Mouse (Mus musculus): ENCODE results near the gene Ltbp1. TPM values are rescaled to one million over a fixed set of nuclear protein-coding genes. Genes with fewer than 3 reads are reported as not detected.

The Ltbp1 gene
- polyA plus RNA-seq, 1 experiment from 2014 or later = 4.2 TPM

- ATAC-seq (replicated peaks; ENCODE audit: low FRiP score) (no peak), DNase-seq (ENCODE audit: low spot score) (no peak)
- 72% methylated on average over 5 of the region's 5 CpGs for WGBS
- no peaks in the 10 kb centered on the region for H3K36me3 ChIP-seq (ENCODE audit: control insufficient read depth, insufficient read depth, low read length)
- no peaks in the 10 kb centered on the region for H3K27me3 ChIP-seq (ENCODE audit: control insufficient read depth, insufficient read depth, low read length)
- H3K9me3 ChIP-seq (ENCODE audit: control insufficient read depth, low read length) = no peaks in the 10 kb centered on the region
- H3K27ac ChIP-seq (ENCODE audit: low read depth, low read length) = no peak overlapping the region
- H3K4me1 ChIP-seq (replicated peaks; ENCODE audit: control insufficient read depth, insufficient read depth, low read length) = no peaks in the 10 kb centered on the region
- no peak overlapping the region for H3K4me3 ChIP-seq (ENCODE audit: low read depth, low read length)
- H3K4me2 ChIP-seq (ENCODE audit: low read depth, low read length, severe bottlenecking) = no peak overlapping the region
- no peak overlapping the region for H3K9ac ChIP-seq (ENCODE audit: low read length)
Observed at GRCm38 (mm10) chr17:75374287-75375024, 369.1 kb downstream of the Ltbp1 start.

- Histone ChIP-seq H3K4me2 (ENCODE audit: low read depth, low read length, severe bottlenecking) (no peak overlapping the region), H3K27me3 (ENCODE audit: control insufficient read depth, insufficient read depth, low read length) (no peaks in the 10 kb centered on the region), H3K9ac (ENCODE audit: low read length) (no peak overlapping the region), H3K36me3 (ENCODE audit: control insufficient read depth, insufficient read depth, low read length) (no peaks in the 10 kb centered on the region), H3K4me1 (replicated peaks; ENCODE audit: control insufficient read depth, insufficient read depth, low read length) (no peaks in the 10 kb centered on the region), H3K4me3 (ENCODE audit: low read depth, low read length) (no peak overlapping the region), H3K9me3 (ENCODE audit: control insufficient read depth, low read length) (no peaks in the 10 kb centered on the region), H3K27ac (ENCODE audit: low read depth, low read length) (no peak overlapping the region)
- no peak for ATAC-seq (replicated peaks; ENCODE audit: low FRiP score)
- 91% methylated on average over 9 of the region's 9 CpGs for WGBS
- DNase-seq (ENCODE audit: low spot score) = no peak
Observed at GRCm38 (mm10) chr17:75378256-75378871, 373.0 kb downstream of the Ltbp1 start.

GRCm38 (mm10) chr17:75380167-75380566, 374.8 kb downstream of the Ltbp1 start:
- WGBS = 69% methylated on average over 2 of the region's 2 CpGs
- no peak overlapping the region for H3K9ac ChIP-seq (ENCODE audit: low read length)
- no peak for ATAC-seq (replicated peaks; ENCODE audit: low FRiP score)

GRCm38 (mm10) chr17:75388402-75388801, 383.0 kb downstream of the Ltbp1 start:
- 83% methylated on average over 4 of the region's 4 CpGs for WGBS
- H3K27ac ChIP-seq (ENCODE audit: low read depth, low read length) = no peak overlapping the region
- no peak for DNase-seq (ENCODE audit: low spot score)

More at GRCm38 (mm10) chr17:75380167-75380566, 374.8 kb downstream of the Ltbp1 start:
- Histone ChIP-seq H3K4me3 (ENCODE audit: low read depth, low read length) (no peak overlapping the region), H3K27ac (ENCODE audit: low read depth, low read length) (no peak overlapping the region), H3K4me2 (ENCODE audit: low read depth, low read length, severe bottlenecking) (no peak overlapping the region), H3K4me1 (replicated peaks; ENCODE audit: control insufficient read depth, insufficient read depth, low read length) (no peaks in the 10 kb centered on the region), H3K9me3 (ENCODE audit: control insufficient read depth, low read length) (no peaks in the 10 kb centered on the region), H3K36me3 (ENCODE audit: control insufficient read depth, insufficient read depth, low read length) (no peaks in the 10 kb centered on the region), H3K27me3 (ENCODE audit: control insufficient read depth, insufficient read depth, low read length) (no peaks in the 10 kb centered on the region)
- DNase-seq (ENCODE audit: low spot score) = no peak

GRCm38 (mm10) chr17:75390142-75390541, 384.8 kb downstream of the Ltbp1 start:
- Histone ChIP-seq H3K27me3 (ENCODE audit: control insufficient read depth, insufficient read depth, low read length) (no peaks in the 10 kb centered on the region), H3K4me2 (ENCODE audit: low read depth, low read length, severe bottlenecking) (no peak overlapping the region), H3K4me3 (ENCODE audit: low read depth, low read length) (no peak overlapping the region), H3K36me3 (ENCODE audit: control insufficient read depth, insufficient read depth, low read length) (no peaks in the 10 kb centered on the region), H3K27ac (ENCODE audit: low read depth, low read length) (no peak overlapping the region), H3K9me3 (ENCODE audit: control insufficient read depth, low read length) (no peaks in the 10 kb centered on the region), H3K9ac (ENCODE audit: low read length) (no peak overlapping the region), H3K4me1 (replicated peaks; ENCODE audit: control insufficient read depth, insufficient read depth, low read length) (no peaks in the 10 kb centered on the region)
- no peak for ATAC-seq (replicated peaks; ENCODE audit: low FRiP score)
- 92% methylated on average over 10 of the region's 10 CpGs for WGBS
- no peak for DNase-seq (ENCODE audit: low spot score)

More at GRCm38 (mm10) chr17:75388402-75388801, 383.0 kb downstream of the Ltbp1 start:
- H3K27me3 ChIP-seq (ENCODE audit: control insufficient read depth, insufficient read depth, low read length) = no peaks in the 10 kb centered on the region
- no peaks in the 10 kb centered on the region for H3K36me3 ChIP-seq (ENCODE audit: control insufficient read depth, insufficient read depth, low read length)
- no peaks in the 10 kb centered on the region for H3K4me1 ChIP-seq (replicated peaks; ENCODE audit: control insufficient read depth, insufficient read depth, low read length)
- no peak overlapping the region for H3K4me3 ChIP-seq (ENCODE audit: low read depth, low read length)
- no peaks in the 10 kb centered on the region for H3K9me3 ChIP-seq (ENCODE audit: control insufficient read depth, low read length)
- no peak overlapping the region for H3K4me2 ChIP-seq (ENCODE audit: low read depth, low read length, severe bottlenecking)
- H3K9ac ChIP-seq (ENCODE audit: low read length) = no peak overlapping the region
- no peak for ATAC-seq (replicated peaks; ENCODE audit: low FRiP score)

GRCm38 (mm10) chr17:75391429-75392192, 386.2 kb downstream of the Ltbp1 start:
- Histone ChIP-seq H3K4me3 (ENCODE audit: low read depth, low read length) (no peak overlapping the region), H3K27me3 (ENCODE audit: control insufficient read depth, insufficient read depth, low read length) (no peaks in the 10 kb centered on the region), H3K27ac (ENCODE audit: low read depth, low read length) (no peak overlapping the region), H3K4me2 (ENCODE audit: low read depth, low read length, severe bottlenecking) (no peak overlapping the region), H3K4me1 (replicated peaks; ENCODE audit: control insufficient read depth, insufficient read depth, low read length) (no peaks in the 10 kb centered on the region), H3K9me3 (ENCODE audit: control insufficient read depth, low read length) (no peaks in the 10 kb centered on the region), H3K9ac (ENCODE audit: low read length) (no peak overlapping the region), H3K36me3 (ENCODE audit: control insufficient read depth, insufficient read depth, low read length) (no peaks in the 10 kb centered on the region)
- WGBS = 92% methylated on average over 6 of the region's 6 CpGs
- ATAC-seq (replicated peaks; ENCODE audit: low FRiP score) (no peak), DNase-seq (ENCODE audit: low spot score) (no peak)

- Histone ChIP-seq H3K27me3 (ENCODE audit: control insufficient read depth, insufficient read depth, low read length) (no peaks in the 10 kb centered on the region), H3K4me1 (replicated peaks; ENCODE audit: control insufficient read depth, insufficient read depth, low read length) (no peaks in the 10 kb centered on the region), H3K4me2 (ENCODE audit: low read depth, low read length, severe bottlenecking) (no peak overlapping the region), H3K9me3 (ENCODE audit: control insufficient read depth, low read length) (no peaks in the 10 kb centered on the region), H3K4me3 (ENCODE audit: low read depth, low read length) (no peak overlapping the region), H3K27ac (ENCODE audit: low read depth, low read length) (no peak overlapping the region), H3K36me3 (ENCODE audit: control insufficient read depth, insufficient read depth, low read length) (no peaks in the 10 kb centered on the region), H3K9ac (ENCODE audit: low read length) (no peak overlapping the region)
- DNase-seq (ENCODE audit: low spot score) = no peak
- WGBS = 69% methylated on average over 4 of the region's 4 CpGs
- ATAC-seq (replicated peaks; ENCODE audit: low FRiP score) = no peak
Observed at GRCm38 (mm10) chr17:75406405-75406804, 401.0 kb downstream of the Ltbp1 start.

GRCm38 (mm10) chr17:75416861-75417260, 411.5 kb downstream of the Ltbp1 start:
- no peak for ATAC-seq (replicated peaks; ENCODE audit: low FRiP score)
- 89% methylated on average over 3 of the region's 3 CpGs for WGBS

More at GRCm38 (mm10) chr17:75416861-75417260, 411.5 kb downstream of the Ltbp1 start:
- Histone ChIP-seq H3K27me3 (ENCODE audit: control insufficient read depth, insufficient read depth, low read length) (no peaks in the 10 kb centered on the region), H3K9me3 (ENCODE audit: control insufficient read depth, low read length) (no peaks in the 10 kb centered on the region), H3K4me2 (ENCODE audit: low read depth, low read length, severe bottlenecking) (no peak overlapping the region), H3K9ac (ENCODE audit: low read length) (no peak overlapping the region), H3K36me3 (ENCODE audit: control insufficient read depth, insufficient read depth, low read length) (no peaks in the 10 kb centered on the region), H3K4me1 (replicated peaks; ENCODE audit: control insufficient read depth, insufficient read depth, low read length) (no peaks in the 10 kb centered on the region), H3K27ac (ENCODE audit: low read depth, low read length) (no peak overlapping the region), H3K4me3 (ENCODE audit: low read depth, low read length) (no peak overlapping the region)
- no peak for DNase-seq (ENCODE audit: low spot score)

All from forebrain, embryonic 11.5 days (tissue).